Mouse (Mus musculus) left cerebral cortex, adult 8-10 months (tissue): ENCODE measurements at regions not wholly inside any gene's neighbourhood (a gene's known extent, or its start where the extent isn't known, plus 50 kb on each side); places are given as distances from the start of the nearest gene placed in this dataset.
A peak's percentile ranks its signal among the peaks of the same experiment; 100 is the strongest.

ENCODE experiments used
- DNase-seq, 2 experiments: peaks; one replicate each; pipeline ENCODE4 v3.0.0; 2022; ENCODE audit warnings: low spot score in 2 of 2

DNA sequence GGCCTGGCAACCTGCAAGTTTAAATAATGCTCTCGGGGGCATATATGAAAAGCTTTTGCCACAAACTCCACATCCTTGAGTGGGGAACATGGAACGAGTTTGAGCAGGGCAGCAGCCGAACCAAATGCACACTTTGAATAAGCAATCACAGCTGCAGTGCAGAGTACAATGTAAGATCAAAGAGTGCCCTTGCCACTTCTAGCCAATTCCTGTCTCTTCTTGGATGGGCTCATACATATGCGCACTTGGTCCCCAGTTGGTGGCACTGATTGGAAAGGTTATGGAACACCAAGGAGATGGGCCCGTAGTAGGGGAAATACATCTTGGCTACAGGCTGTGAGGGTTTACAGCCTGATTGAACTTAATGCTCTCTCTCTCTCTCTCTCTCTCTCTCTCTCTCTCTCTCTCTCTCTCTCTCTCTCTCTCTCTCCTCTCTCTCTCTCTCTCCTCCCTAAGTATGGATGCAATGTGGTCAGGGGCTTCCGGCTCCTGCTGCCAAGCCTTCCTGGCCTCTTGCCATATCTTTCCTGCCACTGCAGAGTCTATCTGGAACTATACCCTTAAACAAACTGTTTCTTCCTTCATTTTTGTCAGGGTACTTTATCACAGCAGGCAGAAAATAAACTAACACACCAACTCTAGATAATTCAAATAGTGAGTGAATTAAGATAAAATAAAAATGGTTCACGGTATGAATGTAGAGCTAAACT is 88.6 kb upstream of the Mbnl3 start:
- DNase-seq: no peak

DNA sequence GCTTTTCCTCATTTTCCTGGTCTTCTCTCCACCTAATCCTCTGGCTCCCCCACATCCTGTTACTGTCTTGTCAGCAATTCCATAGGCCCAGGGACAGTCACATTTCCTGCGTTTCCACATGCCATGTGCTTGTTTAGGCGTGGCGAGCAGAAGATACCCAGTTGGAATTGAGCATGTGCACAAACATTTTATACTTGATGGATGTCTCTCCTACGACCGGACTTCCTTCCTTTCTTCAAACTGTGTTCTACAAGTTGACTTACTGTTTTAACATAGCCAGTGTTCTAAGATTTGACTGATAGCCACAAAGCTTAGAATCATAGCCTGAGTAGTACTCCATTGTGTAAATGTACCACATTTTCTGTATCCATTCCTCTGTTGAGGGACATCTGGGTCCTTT is 86.0 kb upstream of the Mbnl3 start:
- no peak for DNase-seq

DNA sequence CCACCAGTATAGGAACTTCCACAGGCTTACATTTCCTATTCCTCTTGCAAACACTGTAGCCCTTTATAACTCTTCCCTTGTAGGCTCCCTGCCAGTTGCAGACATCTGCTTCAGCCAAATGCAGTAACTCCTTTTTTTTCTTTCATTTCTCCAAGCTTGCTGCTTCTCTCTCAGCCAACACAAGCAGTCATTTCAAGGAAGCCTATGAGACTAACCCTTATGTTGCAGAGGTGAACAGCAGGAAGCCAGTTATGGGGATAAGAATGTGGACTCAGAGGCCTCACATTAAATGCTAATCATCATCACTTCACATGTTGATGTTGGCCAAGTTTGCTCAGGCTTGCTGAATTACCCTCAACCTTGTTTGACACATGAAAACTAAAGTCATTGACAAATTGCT is 71.9 kb upstream of the Mbnl3 start:
- peak in 1 of 2 experiments; percentile 17 for DNase-seq

DNA sequence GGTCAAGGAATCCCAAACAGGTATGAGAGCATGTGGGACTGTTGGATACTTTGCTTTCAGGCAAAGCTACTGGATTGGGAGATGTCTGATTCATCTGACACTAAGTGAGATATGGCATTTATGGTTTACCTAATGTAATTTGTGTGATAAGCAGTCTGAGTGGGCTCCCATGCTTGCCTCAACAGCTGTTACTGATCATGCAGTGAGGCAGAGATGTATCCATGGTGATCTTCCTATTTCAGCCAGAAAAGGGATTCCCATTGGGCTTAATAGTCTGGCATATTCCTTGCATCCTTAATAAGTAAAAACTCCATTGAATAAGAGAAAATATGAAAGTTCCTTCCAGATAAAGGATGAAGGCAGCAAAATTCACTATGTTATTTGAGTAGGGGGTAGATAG is 58.4 kb upstream of the Mbnl3 start:
- no peak for DNase-seq
